Mouse (Mus musculus): ENCODE measurements at regions not wholly inside any gene's neighbourhood (a gene's known extent, or its start where the extent isn't known, plus 50 kb on each side); places are given as distances from the start of the nearest gene placed in this dataset.

DNA sequence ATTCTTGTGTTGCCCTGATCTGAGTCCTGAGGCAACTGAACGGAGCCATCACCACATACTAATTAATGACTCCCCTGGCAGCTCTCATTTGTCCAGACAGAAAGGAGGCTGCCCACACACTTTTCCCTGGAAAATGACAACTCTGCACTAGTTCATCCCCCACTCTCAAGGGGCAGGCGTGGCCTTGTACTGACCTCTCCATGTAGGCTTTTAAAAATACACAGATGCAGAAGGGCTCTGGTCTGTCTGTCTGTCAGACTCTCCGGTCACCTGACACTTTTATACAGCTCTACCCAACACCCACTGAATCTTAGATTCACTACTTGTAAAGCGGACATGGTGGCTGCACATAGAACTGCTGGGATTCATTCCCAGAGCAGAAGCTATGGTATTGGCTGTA lies 165.5 kb upstream of the Map3k1 start:
- no peak for TF ChIP-seq POLR2A (IDR thresholded peaks at IDR 0.05; ENCODE audit: insufficient read depth, low read depth, low read length)
- TF ChIP-seq CTCF (IDR thresholded peaks at IDR 0.05; ENCODE audit: insufficient read depth, low read depth, low read length) = no peak
- whole genome bisulfite sequencing = 83% methylated on average over 4 of the region's 4 CpGs
- Histone ChIP-seq H3K27ac (ENCODE audit: insufficient read depth, low read depth, low read length) (no peak overlapping the region), H3K4me3 (ENCODE audit: insufficient read depth, low read depth, low read length) (no peak overlapping the region), H3K4me1 (ENCODE audit: control insufficient read depth, insufficient read depth, low read length) (peaks cover 18% of the 10 kb centered on the region)

DNA sequence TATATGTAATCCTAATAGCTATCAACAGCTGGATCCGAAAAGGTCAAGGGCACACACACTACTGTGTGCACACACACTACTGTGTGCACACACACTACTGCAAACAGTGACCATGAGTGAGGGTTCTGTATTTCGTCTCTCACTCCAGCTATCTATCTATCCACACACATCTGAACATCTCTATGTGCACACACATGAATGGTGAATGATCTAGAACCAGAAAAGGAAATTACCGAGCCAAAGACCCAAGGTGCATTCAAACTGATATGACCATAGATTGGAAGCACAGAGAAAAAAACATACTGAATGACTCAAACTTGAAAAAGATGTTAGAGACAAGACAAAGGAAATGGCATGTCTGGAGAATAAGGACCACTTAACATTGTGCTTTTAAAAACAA lies 166.8 kb upstream of the Map3k1 start:
- Histone ChIP-seq H3K4me3 (ENCODE audit: insufficient read depth, low read depth, low read length) (no peak overlapping the region), H3K27ac (ENCODE audit: insufficient read depth, low read depth, low read length) (no peak overlapping the region), H3K4me1 (ENCODE audit: control insufficient read depth, insufficient read depth, low read length) (peaks cover 24% of the 10 kb centered on the region)
- 95% methylated on average over 3 of the region's 3 CpGs for WGBS
- no peak for TF ChIP-seq POLR2A (IDR thresholded peaks at IDR 0.05; ENCODE audit: insufficient read depth, low read depth, low read length)
- TF ChIP-seq CTCF (IDR thresholded peaks at IDR 0.05; ENCODE audit: insufficient read depth, low read depth, low read length) = no peak

DNA sequence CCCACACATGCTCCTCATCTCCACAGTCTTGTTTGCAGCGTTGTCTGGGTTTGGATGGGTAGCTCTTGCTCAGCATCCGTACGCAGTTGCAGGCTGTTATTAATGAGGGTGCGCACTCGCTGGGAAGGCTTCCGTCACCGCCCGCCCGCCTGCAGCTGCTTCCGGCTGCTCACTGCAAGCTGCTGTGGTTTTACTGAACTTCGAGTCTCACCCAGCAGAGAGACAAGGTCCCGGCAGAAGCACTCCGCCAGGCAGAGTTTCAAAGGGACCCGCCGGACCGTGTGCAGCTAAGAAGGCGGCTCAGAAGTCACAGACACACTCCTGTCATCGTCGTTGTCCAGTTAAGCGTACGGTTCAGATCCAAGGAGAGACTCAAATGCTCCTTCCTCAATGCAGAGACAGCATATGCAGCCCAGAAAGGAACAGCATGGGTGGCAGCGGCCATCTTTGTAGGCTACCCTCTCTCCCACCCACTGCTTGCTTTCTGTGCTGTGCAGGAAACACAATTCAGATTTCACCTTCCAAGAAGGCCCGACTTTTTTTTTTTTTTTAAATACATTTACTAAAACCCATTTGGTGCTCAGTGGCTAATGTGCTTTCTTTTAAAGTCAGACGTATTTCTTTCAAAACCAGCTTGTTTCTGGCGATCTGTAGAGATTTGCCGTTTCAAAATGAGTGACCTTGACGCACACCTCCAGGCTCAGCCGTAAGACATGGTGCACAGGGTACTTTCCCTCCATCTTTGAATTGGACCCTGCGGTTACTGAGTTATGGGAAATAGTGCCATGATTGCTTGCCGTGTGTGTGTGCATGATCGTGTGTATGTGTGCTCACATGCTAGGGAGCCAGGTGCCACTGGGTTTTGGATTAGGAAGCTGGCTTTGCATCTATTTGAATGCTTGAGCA lies 169.2 kb upstream of the Map3k1 start:
- Histone ChIP-seq H3K4me1 (ENCODE audit: control insufficient read depth, insufficient read depth, low read length) (peaks cover 24% of the 10 kb centered on the region), H3K27ac (ENCODE audit: insufficient read depth, low read depth, low read length) (peak overlapping the region; percentile 96), H3K4me3 (ENCODE audit: insufficient read depth, low read depth, low read length) (0 out of 2 replicates have a peak overlapping the region, but pooled peaks have one; percentile 2)
- no peak for TF ChIP-seq CTCF (IDR thresholded peaks at IDR 0.05; ENCODE audit: insufficient read depth, low read depth, low read length)
- TF ChIP-seq POLR2A (IDR thresholded peaks at IDR 0.05; ENCODE audit: insufficient read depth, low read depth, low read length) = no peak
- 43% methylated on average over 31 of the region's 31 CpGs for WGBS

DNA sequence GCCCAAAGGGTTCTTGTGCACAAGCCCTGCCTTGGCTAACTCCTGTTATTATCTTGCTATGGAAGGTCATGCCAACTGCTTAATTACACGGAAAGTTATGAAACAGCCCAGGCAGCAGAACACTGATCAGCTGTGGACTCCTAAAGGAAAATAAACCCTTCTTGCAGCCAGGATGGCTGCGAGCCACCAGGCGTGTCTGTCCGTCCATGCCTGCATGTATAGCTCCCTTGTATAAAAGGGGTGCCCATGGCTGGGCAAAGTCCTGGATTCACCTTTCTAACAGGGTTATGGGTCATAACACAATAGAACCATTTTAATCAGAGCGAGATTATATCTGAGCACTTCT lies 169.9 kb upstream of the Map3k1 start:
- TF ChIP-seq POLR2A (IDR thresholded peaks at IDR 0.05; ENCODE audit: insufficient read depth, low read depth, low read length) = no peak
- no peak for TF ChIP-seq CTCF (IDR thresholded peaks at IDR 0.05; ENCODE audit: insufficient read depth, low read depth, low read length)
- H3K4me1 ChIP-seq (ENCODE audit: control insufficient read depth, insufficient read depth, low read length) = peaks cover 24% of the 10 kb centered on the region
- peak overlapping the region; percentile 96 for H3K27ac ChIP-seq (ENCODE audit: insufficient read depth, low read depth, low read length)
- H3K4me3 ChIP-seq (ENCODE audit: insufficient read depth, low read depth, low read length) = no peak overlapping the region
- 41% methylated on average over 5 of the region's 5 CpGs for WGBS

GRCm38 (mm10) chr13:111979428-111980204 lies 170.8 kb upstream of the Map3k1 start:
- TF ChIP-seq POLR2A (IDR thresholded peaks at IDR 0.05; ENCODE audit: insufficient read depth, low read depth, low read length) = no peak
- TF ChIP-seq CTCF (IDR thresholded peaks at IDR 0.05; ENCODE audit: insufficient read depth, low read depth, low read length) = no peak
- Histone ChIP-seq H3K4me1 (ENCODE audit: control insufficient read depth, insufficient read depth, low read length) (peaks cover 24% of the 10 kb centered on the region), H3K27ac (ENCODE audit: insufficient read depth, low read depth, low read length) (peak overlapping the region; percentile 88), H3K4me3 (ENCODE audit: insufficient read depth, low read depth, low read length) (no peak overlapping the region)
- 19% methylated on average over 17 of the region's 17 CpGs for WGBS

DNA sequence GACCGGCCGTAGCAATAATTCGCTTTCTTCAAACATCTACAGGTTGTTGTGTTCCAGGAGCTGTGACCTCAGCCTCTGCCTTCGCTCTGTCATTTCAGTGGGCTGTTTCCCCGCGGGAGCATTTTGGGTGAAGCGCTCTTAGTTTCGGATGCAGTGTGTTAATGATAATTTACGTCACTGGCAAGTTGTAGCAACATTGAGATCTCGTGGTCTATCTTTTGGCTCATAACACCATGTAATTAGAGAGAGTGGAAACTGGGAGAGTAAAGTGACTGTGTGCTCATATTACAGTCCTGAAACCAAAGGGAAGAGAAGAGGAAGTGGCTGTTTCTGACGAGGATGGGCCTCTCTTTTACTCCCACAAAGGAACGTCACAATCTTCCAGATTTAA lies 171.4 kb upstream of the Map3k1 start:
- no peak overlapping the region for H3K4me3 ChIP-seq (ENCODE audit: insufficient read depth, low read depth, low read length)
- H3K27ac ChIP-seq (ENCODE audit: insufficient read depth, low read depth, low read length) = peak overlapping the region; percentile 88
- TF ChIP-seq CTCF (IDR thresholded peaks at IDR 0.05; ENCODE audit: insufficient read depth, low read depth, low read length) (no peak), POLR2A (IDR thresholded peaks at IDR 0.05; ENCODE audit: insufficient read depth, low read depth, low read length) (no peak)
- WGBS = 17% methylated on average over 12 of the region's 12 CpGs
- H3K4me1 ChIP-seq (ENCODE audit: control insufficient read depth, insufficient read depth, low read length) = peaks cover 24% of the 10 kb centered on the region

GRCm38 (mm10) chr13:111981103-111981502 lies 172.3 kb upstream of the Map3k1 start:
- no peak overlapping the region for H3K4me3 ChIP-seq (ENCODE audit: insufficient read depth, low read depth, low read length)
- H3K4me1 ChIP-seq (ENCODE audit: control insufficient read depth, insufficient read depth, low read length) = peaks cover 31% of the 10 kb centered on the region
- no peak for TF ChIP-seq CTCF (IDR thresholded peaks at IDR 0.05; ENCODE audit: insufficient read depth, low read depth, low read length)
- no peak for TF ChIP-seq POLR2A (IDR thresholded peaks at IDR 0.05; ENCODE audit: insufficient read depth, low read depth, low read length)
- H3K27ac ChIP-seq (ENCODE audit: insufficient read depth, low read depth, low read length) = no peak overlapping the region
- 95% methylated on average over 2 of the region's 2 CpGs for WGBS

GRCm38 (mm10) chr13:111982796-111983460 lies 174.1 kb upstream of the Map3k1 start:
- Histone ChIP-seq H3K4me3 (ENCODE audit: insufficient read depth, low read depth, low read length) (no peak overlapping the region), H3K4me1 (ENCODE audit: control insufficient read depth, insufficient read depth, low read length) (peaks cover 37% of the 10 kb centered on the region), H3K27ac (ENCODE audit: insufficient read depth, low read depth, low read length) (no peak overlapping the region)
- 94% methylated on average over 6 of the region's 6 CpGs for WGBS
- TF ChIP-seq POLR2A (IDR thresholded peaks at IDR 0.05; ENCODE audit: insufficient read depth, low read depth, low read length) (no peak), CTCF (IDR thresholded peaks at IDR 0.05; ENCODE audit: insufficient read depth, low read depth, low read length) (no peak)

Measured in olfactory bulb, adult 2 months (tissue).